Mouse (Mus musculus): Measurements from ENCODE around the gene Pepd. TPM values are rescaled to one million over a fixed set of nuclear protein-coding genes. Genes with fewer than 3 reads are reported as not detected.

Pepd gene
- polyA plus RNA-seq, 1 experiment from 2014 or later, result 44.5 TPM

DNA sequence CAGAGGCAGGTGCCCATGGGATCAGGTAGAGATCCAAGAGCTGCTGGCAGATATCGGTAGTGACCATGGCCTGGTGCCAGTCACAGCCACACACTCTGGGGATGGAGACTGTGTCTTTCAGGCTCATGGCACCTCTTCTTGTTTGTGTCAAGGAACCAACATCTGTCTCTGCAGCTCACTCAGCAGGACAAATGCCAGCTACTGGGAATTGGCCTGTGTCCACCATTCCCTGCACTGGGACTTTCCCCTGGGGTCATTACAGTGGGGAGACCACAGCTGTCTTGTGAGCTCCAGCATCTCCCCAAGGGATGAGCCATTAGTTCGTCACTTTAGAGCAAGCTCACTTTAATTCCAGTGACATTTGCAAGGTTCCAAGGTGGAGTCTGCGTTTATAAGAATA, 43.1 kb downstream of the Pepd start:
- TF ChIP-seq CTCF (IDR thresholded peaks at IDR 0.05), result no peak
- no peaks in the 10 kb centered on the region for H3K9me3 ChIP-seq (ENCODE audit: low read length)
- ATAC-seq (no peak), DNase-seq (ENCODE audit: low spot score) (no peak)
- H3K4me1 ChIP-seq (ENCODE audit: insufficient read depth, low read depth, low read length), result no peaks in the 10 kb centered on the region; the same call in 1 of the 2 replicates
- 82% methylated on average over 3 of the region's 3 CpGs for WGBS
- H3K36me3 ChIP-seq (ENCODE audit: insufficient read depth, low read length), result no peaks in the 10 kb centered on the region
- no peak overlapping the region for H3K4me2 ChIP-seq (replicated peaks; ENCODE audit: low read depth, low read length)
- H3K27me3 ChIP-seq (replicated peaks; ENCODE audit: insufficient read depth, low read length), result no peaks in the 10 kb centered on the region
- no peak overlapping the region for H3K9ac ChIP-seq (replicated peaks; ENCODE audit: low read depth)
- no peak overlapping the region for H3K27ac ChIP-seq (ENCODE audit: low read length)
- H3K4me3 ChIP-seq (ENCODE audit: low read depth, low read length), result no peak overlapping the region

DNA sequence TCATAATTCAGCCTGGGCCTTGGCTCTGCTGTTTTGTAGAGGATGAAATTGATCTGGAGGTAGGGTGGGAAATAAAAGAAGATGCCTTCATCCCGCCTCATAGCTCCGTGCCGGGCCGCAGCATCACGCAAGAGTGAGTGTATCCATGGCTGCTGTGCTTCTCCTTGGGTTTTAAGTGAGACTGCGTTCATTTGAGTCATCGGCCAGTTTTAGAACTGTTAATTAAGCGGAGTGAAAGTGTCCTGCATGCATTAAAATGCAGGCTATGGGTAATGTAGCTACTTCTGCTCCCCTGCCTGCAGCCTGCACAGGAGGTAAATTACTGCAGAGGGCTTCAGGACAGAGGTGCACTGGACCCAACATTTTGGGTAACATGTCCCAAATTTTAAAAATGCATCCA, 45.0 kb downstream of the Pepd start:
- H3K36me3 ChIP-seq (ENCODE audit: insufficient read depth, low read length), result no peaks in the 10 kb centered on the region
- H3K4me1 ChIP-seq (ENCODE audit: insufficient read depth, low read depth, low read length), result no peaks in the 10 kb centered on the region; the same call in 1 of the 2 replicates
- no peak overlapping the region for H3K9ac ChIP-seq (replicated peaks; ENCODE audit: low read depth)
- no peaks in the 10 kb centered on the region for H3K9me3 ChIP-seq (ENCODE audit: low read length)
- no peaks in the 10 kb centered on the region for H3K27me3 ChIP-seq (replicated peaks; ENCODE audit: insufficient read depth, low read length)
- DNase-seq (ENCODE audit: low spot score) (no peak), ATAC-seq (no peak)
- no peak overlapping the region for H3K4me2 ChIP-seq (replicated peaks; ENCODE audit: low read depth, low read length)
- H3K27ac ChIP-seq (ENCODE audit: low read length), result no peak overlapping the region
- WGBS, result 95% methylated on average over 8 of the region's 8 CpGs
- TF ChIP-seq CTCF (IDR thresholded peaks at IDR 0.05) (no peak), EP300 (IDR thresholded peaks at IDR 0.05) (no peak)
- H3K4me3 ChIP-seq (ENCODE audit: low read depth, low read length), result no peak overlapping the region

DNA sequence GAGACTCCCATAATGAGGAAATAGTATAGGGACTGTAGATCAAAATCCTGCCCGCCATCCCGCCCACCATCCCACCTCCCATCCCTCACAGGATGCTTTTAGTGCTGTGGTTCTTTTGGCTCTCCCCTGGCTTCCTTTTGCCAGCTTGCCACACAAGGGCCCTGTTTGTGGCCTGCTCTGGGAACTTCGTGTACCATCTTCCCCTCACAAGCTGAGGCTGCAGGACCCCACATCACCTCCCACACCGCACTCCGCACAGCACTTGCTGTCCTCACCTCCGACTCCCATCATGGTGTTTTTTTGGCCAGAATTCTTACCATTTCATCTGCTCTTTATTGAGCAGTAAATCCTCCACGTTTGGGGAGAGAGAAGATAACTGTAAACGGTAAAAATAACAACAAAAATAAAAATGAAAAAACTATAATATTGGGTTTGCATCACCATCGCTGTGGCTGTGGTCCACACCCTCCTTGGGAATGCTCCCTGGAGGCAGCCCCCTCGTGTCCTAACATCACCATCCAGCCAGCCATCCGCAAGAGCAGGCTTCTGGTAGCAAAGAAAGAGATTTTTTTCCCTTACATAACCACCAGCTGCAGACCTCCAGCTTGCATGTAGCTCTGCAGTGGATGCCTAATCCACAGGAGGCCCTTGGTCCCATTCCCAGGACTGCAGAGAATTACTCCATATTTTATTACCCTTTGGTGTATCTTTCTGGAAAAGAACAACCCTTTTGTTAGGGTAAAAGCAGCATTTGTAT, 51.9 kb downstream of the Pepd start:
- Histone ChIP-seq H3K4me1 (ENCODE audit: insufficient read depth, low read depth, low read length) (no peaks in the 10 kb centered on the region), H3K4me3 (ENCODE audit: low read depth, low read length) (no peak overlapping the region), H3K4me2 (replicated peaks; ENCODE audit: low read depth, low read length) (no peak overlapping the region), H3K9me3 (ENCODE audit: low read length) (no peaks in the 10 kb centered on the region), H3K27ac (ENCODE audit: low read length) (no peak overlapping the region), H3K36me3 (ENCODE audit: insufficient read depth, low read length) (no peaks in the 10 kb centered on the region), H3K27me3 (replicated peaks; ENCODE audit: insufficient read depth, low read length) (no peaks in the 10 kb centered on the region), H3K9ac (replicated peaks; ENCODE audit: low read depth) (no peak overlapping the region)
- no peak for ATAC-seq
- no peak for DNase-seq (ENCODE audit: low spot score)
- TF ChIP-seq CTCF (IDR thresholded peaks at IDR 0.05) (no peak), EP300 (IDR thresholded peaks at IDR 0.05) (no peak)
- WGBS, result 83% methylated on average over 11 of the region's 11 CpGs

DNA sequence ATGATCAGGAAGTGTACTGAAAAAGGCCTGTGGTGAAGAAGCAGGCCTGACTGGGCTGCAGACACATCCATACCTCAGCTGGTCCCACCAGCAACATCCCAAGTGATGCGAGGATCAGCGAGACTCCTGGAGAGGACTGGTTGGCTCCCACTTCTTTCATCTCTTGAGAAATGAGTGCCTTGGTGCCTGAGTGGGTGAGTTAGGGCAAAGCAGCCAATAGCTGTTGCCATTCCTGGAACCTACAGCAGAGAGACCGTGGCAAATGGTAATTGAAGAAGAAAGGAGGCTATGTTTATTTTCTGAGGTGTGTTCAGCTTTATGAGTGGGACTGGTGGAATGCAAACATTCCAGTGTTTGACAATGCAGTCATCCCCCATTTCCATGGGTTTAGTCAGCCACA, 55.2 kb downstream of the Pepd start:
- no peak overlapping the region for H3K4me2 ChIP-seq (replicated peaks; ENCODE audit: low read depth, low read length)
- no peak overlapping the region for H3K9ac ChIP-seq (replicated peaks; ENCODE audit: low read depth)
- H3K27me3 ChIP-seq (replicated peaks; ENCODE audit: insufficient read depth, low read length), result no peaks in the 10 kb centered on the region
- no peaks in the 10 kb centered on the region for H3K36me3 ChIP-seq (ENCODE audit: insufficient read depth, low read length)
- H3K4me3 ChIP-seq (ENCODE audit: low read depth, low read length), result no peak overlapping the region
- H3K27ac ChIP-seq (ENCODE audit: low read length), result no peak overlapping the region
- ATAC-seq (peak; percentile 68), DNase-seq (ENCODE audit: low spot score) (peak; percentile 61)
- 40% methylated on average over 3 of the region's 3 CpGs for WGBS
- H3K9me3 ChIP-seq (ENCODE audit: low read length), result no peaks in the 10 kb centered on the region
- TF ChIP-seq EP300 (IDR thresholded peaks at IDR 0.05) (0 out of 2 replicates have a peak, but pooled peaks have one; percentile 14), CTCF (IDR thresholded peaks at IDR 0.05) (no peak)
- no peaks in the 10 kb centered on the region for H3K4me1 ChIP-seq (ENCODE audit: insufficient read depth, low read depth, low read length)

DNA sequence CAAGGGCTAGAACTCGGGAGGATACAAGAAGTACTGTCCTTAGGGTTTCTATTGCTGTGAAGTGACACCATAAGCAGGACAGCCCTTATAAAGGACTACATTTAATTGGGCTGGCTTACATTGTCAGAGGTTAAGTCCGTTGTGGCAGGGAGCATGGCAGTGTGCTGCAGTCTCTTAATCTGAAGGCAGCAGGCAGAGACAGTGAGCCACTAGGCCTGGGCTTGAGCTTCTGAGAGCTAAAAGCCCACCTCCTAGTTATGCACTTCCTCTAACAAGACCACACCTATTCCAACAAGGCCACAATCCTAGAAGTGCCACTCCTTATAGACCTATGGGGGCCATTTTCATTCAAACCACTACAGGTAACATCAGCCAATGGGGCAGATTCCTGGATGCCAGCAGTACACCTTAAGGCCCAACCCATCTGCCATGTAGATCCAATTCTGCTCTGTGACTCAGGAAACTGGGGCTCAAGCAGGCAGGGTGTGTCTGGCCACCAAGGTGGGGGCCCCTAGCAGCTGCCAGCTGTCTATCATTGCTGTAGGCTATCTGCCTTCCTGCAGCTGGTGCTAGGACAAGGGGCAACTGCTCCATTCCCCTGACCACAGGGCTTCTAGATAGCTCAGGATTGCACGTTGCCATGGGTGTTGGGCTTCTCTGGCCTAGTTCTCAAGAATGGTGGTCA, 56.7 kb downstream of the Pepd start:
- H3K9me3 ChIP-seq (ENCODE audit: low read length), result no peaks in the 10 kb centered on the region
- DNase-seq (ENCODE audit: low spot score) (no peak), ATAC-seq (no peak)
- no peak overlapping the region for H3K4me3 ChIP-seq (ENCODE audit: low read depth, low read length)
- WGBS, result 80% methylated on average over 3 of the region's 3 CpGs
- TF ChIP-seq CTCF (IDR thresholded peaks at IDR 0.05), result no peak
- no peak for TF ChIP-seq EP300 (IDR thresholded peaks at IDR 0.05)
- no peaks in the 10 kb centered on the region for H3K36me3 ChIP-seq (ENCODE audit: insufficient read depth, low read length)
- no peaks in the 10 kb centered on the region for H3K27me3 ChIP-seq (replicated peaks; ENCODE audit: insufficient read depth, low read length)
- no peak overlapping the region for H3K9ac ChIP-seq (replicated peaks; ENCODE audit: low read depth)
- H3K4me2 ChIP-seq (replicated peaks; ENCODE audit: low read depth, low read length), result no peak overlapping the region
- H3K4me1 ChIP-seq (ENCODE audit: insufficient read depth, low read depth, low read length), result no peaks in the 10 kb centered on the region
- no peak overlapping the region for H3K27ac ChIP-seq (ENCODE audit: low read length)

DNA sequence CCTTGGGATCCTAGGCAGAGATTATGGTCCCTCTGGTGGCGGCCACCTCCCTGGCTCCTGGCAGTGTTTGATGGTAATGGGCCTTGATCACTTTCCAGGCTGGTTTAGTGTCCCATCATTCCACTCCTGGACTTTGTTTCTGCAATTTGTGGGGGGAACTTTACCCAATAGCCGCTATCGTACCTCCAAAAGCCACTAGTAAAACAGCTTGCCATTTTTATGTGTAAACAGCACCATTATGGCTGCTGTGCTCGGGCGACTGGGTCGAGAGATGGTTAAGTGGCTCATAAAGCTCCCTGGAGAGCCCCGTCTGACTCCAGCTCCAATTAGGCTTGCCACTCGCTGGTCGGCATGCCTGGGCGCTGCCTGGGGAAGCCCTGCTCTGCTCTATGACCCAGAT, 59.6 kb downstream of the Pepd start:
- 63% methylated on average over 10 of the region's 10 CpGs for WGBS
- no peaks in the 10 kb centered on the region for H3K27me3 ChIP-seq (replicated peaks; ENCODE audit: insufficient read depth, low read length)
- H3K4me3 ChIP-seq (ENCODE audit: low read depth, low read length), result no peak overlapping the region
- H3K36me3 ChIP-seq (ENCODE audit: insufficient read depth, low read length), result no peaks in the 10 kb centered on the region
- H3K4me1 ChIP-seq (ENCODE audit: insufficient read depth, low read depth, low read length), result no peaks in the 10 kb centered on the region
- no peak for TF ChIP-seq CTCF (IDR thresholded peaks at IDR 0.05)
- TF ChIP-seq EP300 (IDR thresholded peaks at IDR 0.05), result no peak
- DNase-seq (ENCODE audit: low spot score) (no peak), ATAC-seq (no peak)
- H3K9ac ChIP-seq (replicated peaks; ENCODE audit: low read depth), result no peak overlapping the region
- H3K27ac ChIP-seq (ENCODE audit: low read length), result no peak overlapping the region
- H3K9me3 ChIP-seq (ENCODE audit: low read length), result no peaks in the 10 kb centered on the region
- no peak overlapping the region for H3K4me2 ChIP-seq (replicated peaks; ENCODE audit: low read depth, low read length)
